Mouse (Mus musculus) embryonic facial prominence, embryonic 13.5 days (tissue): ENCODE measurements around the gene B4galnt1. TPM values are rescaled to one million over a fixed set of nuclear protein-coding genes. Genes with fewer than 3 reads are reported as not detected.

ENCODE experiments used
- ATAC-seq: fragments of 200-750 bp; cut with Nextera tagmentation; 2 replicates; pipeline ENCODE4 v1.8.0; 2017; ENCODE audit warnings: low read depth; ENCODE audit not compliant: insufficient number of reproducible peaks, insufficient read depth, low FRiP score, low TSS enrichment
- H3K27ac ChIP-seq: fragments of 300-500 bp; sonication (generic); 2 replicates; pipeline ENCODE4 v1.5.1; 2015; ENCODE audit warnings: moderate library complexity, mild to moderate bottlenecking, inconsistent platforms
- H3K27me3 ChIP-seq: fragments of 300-500 bp; sonication (generic); 2 replicates; pipeline ENCODE4 v1.6.1; 2015; ENCODE audit warnings: mild to moderate bottlenecking, inconsistent platforms
- H3K36me3 ChIP-seq: fragments of 300-500 bp; sonication (generic); 2 replicates; pipeline ENCODE4 v1.6.1; 2015; ENCODE audit warnings: mild to moderate bottlenecking, inconsistent platforms
- H3K4me1 ChIP-seq: fragments of 300-500 bp; sonication (generic); 2 replicates; pipeline ENCODE4 v1.6.1; 2015; ENCODE audit warnings: inconsistent platforms
- H3K4me2 ChIP-seq: fragments of 300-500 bp; sonication (generic); 2 replicates; pipeline ENCODE4 v1.6.1; 2015; ENCODE audit warnings: moderate library complexity, mild to moderate bottlenecking, inconsistent platforms
- H3K4me3 ChIP-seq: fragments of 300-500 bp; sonication (generic); 2 replicates; pipeline ENCODE4 v1.5.1; 2015; ENCODE audit warnings: mild to moderate bottlenecking, inconsistent platforms
- H3K9ac ChIP-seq: fragments of 300-500 bp; sonication (generic); 2 replicates; pipeline ENCODE4 v1.6.1; 2015; ENCODE audit warnings: mild to moderate bottlenecking, inconsistent platforms
- H3K9me3 ChIP-seq: fragments of 300-500 bp; sonication (generic); 2 replicates; pipeline ENCODE4 v1.6.1; 2016; ENCODE audit warnings: inconsistent platforms
- WGBS: fragments of 180-500 bp; shearing (Covaris S2); methylation state at CpG from one replicate; pipeline ENCODE4 v1.1.7; 2015; ENCODE audit warnings: mixed read lengths; 5-methylcytosine and 5-hydroxymethylcytosine counted together
- polyA plus RNA-seq: library from polyadenylated mRNA; unstranded; fragments of >200 nt; fragmentation: Nextera tagmentation; extraction: Ambion mirVana; gene quantifications from 2 replicates; pipeline ENCODE4 v1.2.1, GENCODE M21; 2015

Gene B4galnt1
- polyA plus RNA-seq, 1 experiment from 2014 or later, result 8.9 TPM

DNA sequence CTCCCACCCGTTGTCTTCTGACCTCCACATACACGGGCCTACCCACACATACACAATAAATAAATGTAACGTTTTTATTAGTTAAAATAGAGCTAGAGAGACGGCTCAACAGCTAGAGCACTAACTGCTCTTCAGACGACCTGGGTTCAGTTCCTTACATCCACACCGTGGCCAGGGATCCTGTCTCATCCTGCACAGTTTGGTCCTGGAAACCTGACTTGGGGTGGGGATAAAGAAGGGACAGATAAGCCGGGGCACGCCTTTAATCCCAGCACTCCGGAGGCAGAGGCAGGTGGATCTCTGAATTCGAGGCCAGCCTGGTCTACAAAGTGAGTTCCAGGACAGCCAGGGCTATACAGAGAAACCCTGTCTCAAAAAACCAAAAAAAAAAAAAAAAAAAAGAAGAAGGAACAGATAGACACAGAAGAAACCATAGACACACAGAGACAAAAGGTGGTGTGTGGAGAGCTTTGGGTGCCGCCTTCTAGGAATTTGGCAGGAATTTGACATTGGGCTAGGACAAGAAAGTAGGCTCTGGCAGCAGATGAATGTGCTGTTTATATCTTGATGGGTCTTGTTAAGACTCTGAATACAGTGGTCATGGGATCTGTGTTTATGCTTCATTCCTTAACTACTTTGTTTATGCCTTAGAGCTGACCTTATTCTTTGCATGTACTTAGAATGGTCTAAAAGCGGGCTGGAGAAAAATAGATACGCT lies 48.8 kb downstream of the B4galnt1 start:
- WGBS, result 85% methylated on average over 13 of the region's 13 CpGs
- no peaks in the 10 kb centered on the region for H3K9me3 ChIP-seq
- H3K36me3 ChIP-seq, result no peaks in the 10 kb centered on the region
- no peak overlapping the region for H3K4me3 ChIP-seq
- no peak overlapping the region for H3K9ac ChIP-seq
- no peak overlapping the region for H3K4me2 ChIP-seq
- H3K27ac ChIP-seq, result no peak overlapping the region
- H3K27me3 ChIP-seq, result no peaks in the 10 kb centered on the region; the same call in 1 of the 2 replicates
- ATAC-seq, result no peak
- peaks cover 17% of the 10 kb centered on the region for H3K4me1 ChIP-seq

DNA sequence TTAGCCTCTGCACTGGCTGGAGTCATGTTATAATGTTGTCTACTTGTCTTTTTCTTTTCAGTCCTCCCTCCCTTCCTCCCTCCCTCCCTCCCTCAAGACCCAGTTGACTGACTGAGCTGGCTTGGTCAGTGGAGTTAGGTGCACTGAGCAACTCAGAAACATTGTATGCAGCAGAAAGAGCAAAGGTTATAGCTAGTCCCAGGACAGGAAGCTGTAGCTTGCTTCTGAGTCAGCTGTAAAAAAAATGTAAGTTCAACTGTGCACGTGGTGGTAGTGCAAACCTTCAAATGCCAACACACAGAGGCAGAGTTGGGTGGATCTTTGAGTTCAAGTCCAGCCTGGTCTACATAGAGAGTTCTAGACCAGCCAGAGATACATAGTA lies 49.4 kb downstream of the B4galnt1 start:
- H3K9me3 ChIP-seq, result no peaks in the 10 kb centered on the region
- ATAC-seq, result no peak
- no peaks in the 10 kb centered on the region; the same call in 1 of the 2 replicates for H3K27me3 ChIP-seq
- peaks cover 15% of the 10 kb centered on the region for H3K4me1 ChIP-seq
- no peak overlapping the region for H3K27ac ChIP-seq
- H3K4me2 ChIP-seq, result no peak overlapping the region
- H3K9ac ChIP-seq, result no peak overlapping the region
- WGBS, result 51% methylated on average over 1 of the region's 1 CpGs
- H3K36me3 ChIP-seq, result no peaks in the 10 kb centered on the region
- H3K4me3 ChIP-seq, result no peak overlapping the region

DNA sequence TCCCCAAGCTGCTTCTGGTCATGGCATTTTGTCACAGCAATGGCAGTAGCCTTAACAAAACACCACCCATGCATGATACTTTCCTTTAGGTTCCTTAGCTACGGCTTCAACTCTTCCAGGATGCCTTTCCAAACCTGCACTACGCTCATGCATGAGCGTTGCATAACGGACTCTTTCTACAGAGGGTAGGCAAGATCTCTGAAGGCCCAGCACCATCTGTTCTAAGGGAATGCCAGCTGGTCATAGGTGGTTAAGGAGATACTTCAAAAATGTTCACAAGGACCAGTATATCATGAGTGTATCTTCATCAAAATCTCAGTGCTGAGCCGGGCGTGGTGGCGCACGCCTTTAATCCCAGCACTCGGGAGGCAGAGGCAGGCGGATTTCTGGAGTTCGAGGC lies 51.4 kb downstream of the B4galnt1 start:
- no peak overlapping the region for H3K4me2 ChIP-seq
- WGBS, result 97% methylated on average over 11 of the region's 11 CpGs
- no peaks in the 10 kb centered on the region for H3K4me1 ChIP-seq
- no peaks in the 10 kb centered on the region; the same call in 1 of the 2 replicates for H3K27me3 ChIP-seq
- H3K27ac ChIP-seq, result no peak overlapping the region
- ATAC-seq, result no peak
- H3K9me3 ChIP-seq, result no peaks in the 10 kb centered on the region
- H3K9ac ChIP-seq, result no peak overlapping the region
- no peak overlapping the region for H3K4me3 ChIP-seq
- H3K36me3 ChIP-seq, result no peaks in the 10 kb centered on the region

DNA sequence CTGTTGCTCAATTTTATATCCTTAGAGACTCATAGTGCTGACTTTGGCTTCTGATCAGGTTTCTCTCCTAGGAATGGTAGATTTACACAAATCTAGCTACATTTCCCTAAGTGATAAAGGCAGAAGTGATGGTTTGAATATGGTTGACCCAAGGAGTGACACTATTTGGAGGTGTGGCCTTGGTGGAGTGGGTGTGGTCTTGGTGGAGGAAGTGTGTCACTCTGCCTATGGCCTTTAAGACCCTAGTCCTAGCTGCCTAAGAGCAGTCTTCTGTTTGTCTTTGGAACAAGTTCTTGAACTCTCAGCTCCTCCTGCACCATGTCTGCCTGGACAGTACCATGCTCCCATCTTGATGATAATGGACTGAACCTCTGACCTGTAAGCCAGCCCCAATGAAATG lies 52.2 kb downstream of the B4galnt1 start:
- no peak overlapping the region for H3K27ac ChIP-seq
- H3K4me3 ChIP-seq, result no peak overlapping the region
- no peaks in the 10 kb centered on the region for H3K36me3 ChIP-seq
- no peaks in the 10 kb centered on the region for H3K4me1 ChIP-seq
- H3K4me2 ChIP-seq, result no peak overlapping the region
- H3K9me3 ChIP-seq, result no peaks in the 10 kb centered on the region
- H3K27me3 ChIP-seq, result no peaks in the 10 kb centered on the region; the same call in 1 of the 2 replicates
- ATAC-seq, result no peak
- H3K9ac ChIP-seq, result no peak overlapping the region

DNA sequence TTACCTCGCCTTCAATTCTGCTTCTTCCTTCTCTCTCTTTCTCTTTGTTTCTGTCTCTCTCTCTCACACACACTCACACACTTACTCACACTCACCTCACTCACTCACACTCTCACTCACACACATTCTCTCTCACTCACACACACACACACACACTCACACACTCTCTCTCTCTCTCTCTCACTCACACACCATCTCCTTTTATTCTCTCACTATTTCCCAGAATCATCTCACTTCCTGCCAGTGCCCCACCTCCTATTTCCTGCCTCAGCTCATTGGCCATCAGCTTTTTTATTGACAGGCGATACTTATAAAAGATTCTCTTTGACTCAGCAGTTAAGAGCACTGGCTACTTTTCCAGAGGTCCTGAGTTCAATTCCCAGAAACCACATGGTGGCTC lies 53.3 kb downstream of the B4galnt1 start:
- H3K4me3 ChIP-seq, result no peak overlapping the region
- no peak overlapping the region for H3K4me2 ChIP-seq
- no peak overlapping the region for H3K9ac ChIP-seq
- no peaks in the 10 kb centered on the region for H3K4me1 ChIP-seq
- H3K27me3 ChIP-seq, result no peaks in the 10 kb centered on the region; the same call in 1 of the 2 replicates
- no peak overlapping the region for H3K27ac ChIP-seq
- no peaks in the 10 kb centered on the region for H3K36me3 ChIP-seq
- no peaks in the 10 kb centered on the region for H3K9me3 ChIP-seq
- no peak for ATAC-seq
- 84% methylated on average over 2 of the region's 2 CpGs for WGBS

Other genes starting within 250 kb of the B4galnt1 start
- 84.8 and 87.4 TPM in 2 replicates for gene Ctdsp2, start 186.5 kb upstream of the B4galnt1 start, polyA plus RNA-seq
- gene Avil, start 164.5 kb upstream of the B4galnt1 start, polyA plus RNA-seq, result 0.58 and 0.97 TPM in 2 replicates
- gene Tsfm, start 134.4 kb upstream of the B4galnt1 start, polyA plus RNA-seq, result 78.2 and 84.5 TPM in 2 replicates
- 55.2 and 61.2 TPM in 2 replicates for gene Mettl1, start 123.8 kb upstream of the B4galnt1 start, polyA plus RNA-seq
- gene Eef1akmt3, start 123.7 kb upstream of the B4galnt1 start, polyA plus RNA-seq, result 0.62 and 0.81 TPM in 2 replicates
- gene Cyp27b1, start 117.0 kb upstream of the B4galnt1 start, polyA plus RNA-seq, result 0.08 and 0.11 TPM in 2 replicates
- gene March9, start 105.0 kb upstream of the B4galnt1 start, polyA plus RNA-seq, result 1.5 and 1.6 TPM in 2 replicates
- 1,992 and 2,100 TPM in 2 replicates for gene Cdk4, start 101.7 kb upstream of the B4galnt1 start, polyA plus RNA-seq
- gene Tspan31, start 95.0 kb upstream of the B4galnt1 start, polyA plus RNA-seq, result 176 and 179 TPM in 2 replicates
- 0.18 and 0.34 TPM in 2 replicates for gene Agap2, start 89.9 kb upstream of the B4galnt1 start, polyA plus RNA-seq
- gene Os9, start 44.1 kb upstream of the B4galnt1 start, polyA plus RNA-seq, result 76.5 and 87.7 TPM in 2 replicates
- gene Slc26a10, start 15.4 kb downstream of the B4galnt1 start, polyA plus RNA-seq, result 1.3 and 2.0 TPM in 2 replicates
- 117 and 130 TPM in 2 replicates for gene Arhgef25, start 24.9 kb downstream of the B4galnt1 start, polyA plus RNA-seq
- 161 and 165 TPM in 2 replicates for gene Dtx3, start 30.5 kb downstream of the B4galnt1 start, polyA plus RNA-seq
- 28.1 and 30.8 TPM in 2 replicates for gene Pip4k2c, start 46.4 kb downstream of the B4galnt1 start, polyA plus RNA-seq
- 6.7 and 8.1 TPM in 2 replicates for gene Kif5a, start 98.1 kb downstream of the B4galnt1 start, polyA plus RNA-seq
- 187 and 199 TPM in 2 replicates for gene Dctn2, start 101.1 kb downstream of the B4galnt1 start, polyA plus RNA-seq
- 14.9 and 19.2 TPM in 2 replicates for gene Mbd6, start 123.8 kb downstream of the B4galnt1 start, polyA plus RNA-seq
- 113 and 128 TPM in 2 replicates for gene Mars, start 146.6 kb downstream of the B4galnt1 start, polyA plus RNA-seq
- gene Arhgap9, start 156.7 kb downstream of the B4galnt1 start, polyA plus RNA-seq, result 3.1 and 3.4 TPM in 2 replicates
- 17.5 and 19.8 TPM in 2 replicates for gene Gli1, start 176.7 kb downstream of the B4galnt1 start, polyA plus RNA-seq
- 0.07 TPM in 1 of 2 replicates, not detected in the other for gene Inhbe, start 189.2 kb downstream of the B4galnt1 start, polyA plus RNA-seq
- gene Inhbc, start 205.2 kb downstream of the B4galnt1 start, polyA plus RNA-seq, result not detected in 2 replicates
- gene R3hdm2, start 215.1 kb downstream of the B4galnt1 start, polyA plus RNA-seq, result 57.7 and 58.8 TPM in 2 replicates